Mouse (Mus musculus): Measurements from ENCODE around the gene Omt2a. TPM values are rescaled to one million over a fixed set of nuclear protein-coding genes. Genes with fewer than 3 reads are reported as not detected.
A peak's percentile ranks its signal among the peaks of the same experiment; 100 is the strongest.
"Not testable (repeated sequence)": the region's sequence is repeated elsewhere in the genome, so short reads cannot be mapped to it uniquely, and the experiment has no call there.

Omt2a gene
- polyA plus RNA-seq, 1 experiment from 2014 or later: not detected

GRCm38 (mm10) chr9:78293683-78294082 lies 20.9 kb downstream of the Omt2a start:
- H3K9ac ChIP-seq; H3K4me1 ChIP-seq; H3K4me3 ChIP-seq (replicated peaks); H3K27ac ChIP-seq; H3K9me3 ChIP-seq (replicated peaks); H3K27me3 ChIP-seq; H3K36me3 ChIP-seq; H3K4me2 ChIP-seq: not testable (repeated sequence)
- peak; percentile 75; the same call in 1 of the 2 replicates for ATAC-seq (replicated peaks; ENCODE audit: low FRiP score)
- 77% methylated on average over 1 of the region's 1 CpGs for WGBS

GRCm38 (mm10) chr9:78292462-78292861 lies 22.1 kb downstream of the Omt2a start:
- 90% methylated on average over 8 of the region's 8 CpGs for WGBS
- ATAC-seq (replicated peaks; ENCODE audit: low FRiP score): not testable (repeated sequence)

GRCm38 (mm10) chr9:78289723-78290122 lies 24.9 kb downstream of the Omt2a start, which contains the start of gene Gm10639:
Gene Gm10639 (plus strand): TSS chr9:78289923.
- H3K27me3 ChIP-seq; H3K9me3 ChIP-seq (replicated peaks); ATAC-seq (replicated peaks; ENCODE audit: low FRiP score); H3K36me3 ChIP-seq; H3K27ac ChIP-seq; H3K4me2 ChIP-seq; H3K4me3 ChIP-seq (replicated peaks); H3K4me1 ChIP-seq; H3K9ac ChIP-seq: not testable (repeated sequence)
- 77% methylated on average over 3 of the region's 3 CpGs for WGBS

More at GRCm38 (mm10) chr9:78292462-78292861, 22.1 kb downstream of the Omt2a start:
- H3K27ac ChIP-seq; H3K27me3 ChIP-seq; H3K4me2 ChIP-seq; H3K9me3 ChIP-seq (replicated peaks); H3K36me3 ChIP-seq; H3K9ac ChIP-seq; H3K4me3 ChIP-seq (replicated peaks); H3K4me1 ChIP-seq: not testable (repeated sequence)

GRCm38 (mm10) chr9:78289063-78289462 lies 25.5 kb downstream of the Omt2a start:
- H3K4me3 ChIP-seq (replicated peaks); H3K4me1 ChIP-seq; H3K9me3 ChIP-seq (replicated peaks); H3K27me3 ChIP-seq; H3K27ac ChIP-seq; H3K36me3 ChIP-seq; H3K4me2 ChIP-seq; ATAC-seq (replicated peaks; ENCODE audit: low FRiP score); H3K9ac ChIP-seq: not testable (repeated sequence)
- WGBS: 80% methylated on average over 1 of the region's 1 CpGs

- not testable (repeated sequence) for H3K9ac ChIP-seq; H3K9me3 ChIP-seq (replicated peaks); H3K4me1 ChIP-seq; H3K36me3 ChIP-seq; H3K27me3 ChIP-seq; H3K4me3 ChIP-seq (replicated peaks); H3K4me2 ChIP-seq
- H3K27ac ChIP-seq: peak overlapping the region; percentile 32; the same call in 1 of the 2 replicates
- WGBS: 75% methylated on average over 4 of the region's 4 CpGs
- ATAC-seq (replicated peaks; ENCODE audit: low FRiP score): peak; percentile 56; the same call in 1 of the 2 replicates
Observed at GRCm38 (mm10) chr9:78282002-78282711, 32.4 kb downstream of the Omt2a start.

- ATAC-seq (replicated peaks; ENCODE audit: low FRiP score); H3K27me3 ChIP-seq; H3K4me3 ChIP-seq (replicated peaks); H3K4me2 ChIP-seq; H3K4me1 ChIP-seq; H3K36me3 ChIP-seq; H3K27ac ChIP-seq; H3K9ac ChIP-seq; H3K9me3 ChIP-seq (replicated peaks): not testable (repeated sequence)
- WGBS: 77% methylated on average over 3 of the region's 3 CpGs
Observed at GRCm38 (mm10) chr9:78270945-78271344, 43.7 kb downstream of the Omt2a start.

Other genes starting within 250 kb of the Omt2a start
- gene Fbxo9, start 205.7 kb downstream of the Omt2a start, polyA plus RNA-seq (2015; fragmentation: Nextera tagmentation; extraction: Ambion mirVana): 38.4 and 40.1 TPM in 2 replicates
- gene Ick, start 205.6 kb downstream of the Omt2a start, polyA plus RNA-seq (2015; fragmentation: Nextera tagmentation; extraction: Ambion mirVana): 24.2 and 25.0 TPM in 2 replicates
- gene Gsta4, start 132.0 kb downstream of the Omt2a start, polyA plus RNA-seq (2015; fragmentation: Nextera tagmentation; extraction: Ambion mirVana): 109 and 115 TPM in 2 replicates
- gene Gsta1, start 84.1 kb downstream of the Omt2a start, polyA plus RNA-seq (2015; fragmentation: Nextera tagmentation; extraction: Ambion mirVana): 0.27 and 1.3 TPM in 2 replicates
- 0.21 and 0.31 TPM in 2 replicates for gene Gm3776, start 57.7 kb downstream of the Omt2a start, polyA plus RNA-seq (2015; fragmentation: Nextera tagmentation; extraction: Ambion mirVana)
- 13.8 and 18.2 TPM in 2 replicates for gene Gm10639, start 24.9 kb downstream of the Omt2a start, polyA plus RNA-seq (2015; fragmentation: Nextera tagmentation; extraction: Ambion mirVana)
- gene Omt2b, start 12.8 kb upstream of the Omt2a start, polyA plus RNA-seq (2015; fragmentation: Nextera tagmentation; extraction: Ambion mirVana): not detected in 2 replicates
- gene Gsta2, start 41.0 kb upstream of the Omt2a start, polyA plus RNA-seq (2015; fragmentation: Nextera tagmentation; extraction: Ambion mirVana): 41.3 and 45.0 TPM in 2 replicates
- not detected in 2 replicates for gene Dppa5a, start 53.4 kb upstream of the Omt2a start, polyA plus RNA-seq (2015; fragmentation: Nextera tagmentation; extraction: Ambion mirVana)
- 1.3 and 1.9 TPM in 2 replicates for gene Ooep, start 63.9 kb upstream of the Omt2a start, polyA plus RNA-seq (2015; fragmentation: Nextera tagmentation; extraction: Ambion mirVana)
- gene Ddx43, start 81.0 kb upstream of the Omt2a start, polyA plus RNA-seq (2015; fragmentation: Nextera tagmentation; extraction: Ambion mirVana): 0.22 and 0.31 TPM in 2 replicates
- gene Cgas, start 128.4 kb upstream of the Omt2a start, polyA plus RNA-seq (2015; fragmentation: Nextera tagmentation; extraction: Ambion mirVana): 2.1 and 2.8 TPM in 2 replicates
- gene Mto1, start 133.4 kb upstream of the Omt2a start, polyA plus RNA-seq (2015; fragmentation: Nextera tagmentation; extraction: Ambion mirVana): 26.7 and 27.9 TPM in 2 replicates
- gene Gm17324, start 134.0 kb upstream of the Omt2a start, polyA plus RNA-seq (2015; fragmentation: Nextera tagmentation; extraction: Ambion mirVana): 0.55 and 1.4 TPM in 2 replicates
- 4,779 and 4,974 TPM in 2 replicates for gene Eef1a1, start 174.4 kb upstream of the Omt2a start, polyA plus RNA-seq (2015; fragmentation: Nextera tagmentation; extraction: Ambion mirVana)